Mouse (Mus musculus): ENCODE measurements around the gene Dffa. TPM values are rescaled to one million over a fixed set of nuclear protein-coding genes. Genes with fewer than 3 reads are reported as not detected.

Dffa gene
- polyA plus RNA-seq, 1 experiment from 2014 or later: 24.7 TPM

- H3K4me2 ChIP-seq (ENCODE audit: low read depth, low read length): no peak overlapping the region
- DNase-seq (ENCODE audit: low spot score): no peak
- no peaks in the 10 kb centered on the region for H3K4me1 ChIP-seq (ENCODE audit: control insufficient read depth, insufficient read depth, low read length)
- 64% methylated on average over 4 of the region's 4 CpGs for WGBS
- H3K27ac ChIP-seq (replicated peaks; ENCODE audit: low read depth, low read length): no peak overlapping the region
- no peak overlapping the region for H3K9ac ChIP-seq (replicated peaks; ENCODE audit: low read length)
- no peak for ATAC-seq (replicated peaks; ENCODE audit: insufficient number of reproducible peaks, low FRiP score, low TSS enrichment, low read depth)
- no peak overlapping the region for H3K4me3 ChIP-seq (ENCODE audit: low read depth, low read length)
- H3K9me3 ChIP-seq (replicated peaks; ENCODE audit: control insufficient read depth, low read length): no peaks in the 10 kb centered on the region
- no peaks in the 10 kb centered on the region for H3K27me3 ChIP-seq (ENCODE audit: control insufficient read depth, insufficient read depth, low read length)
- H3K36me3 ChIP-seq (replicated peaks; ENCODE audit: control insufficient read depth, insufficient read depth, low read depth, low read length): no peaks in the 10 kb centered on the region
These were observed 41.2 kb downstream of the Dffa start for GRCm38 (mm10) chr4:149145151-149145550.

- H3K9ac ChIP-seq (replicated peaks; ENCODE audit: low read length): no peak overlapping the region
- DNase-seq (ENCODE audit: low spot score) (no peak), ATAC-seq (replicated peaks; ENCODE audit: insufficient number of reproducible peaks, low FRiP score, low TSS enrichment, low read depth) (no peak)
- no peaks in the 10 kb centered on the region for H3K9me3 ChIP-seq (replicated peaks; ENCODE audit: control insufficient read depth, low read length)
- H3K4me2 ChIP-seq (ENCODE audit: low read depth, low read length): no peak overlapping the region
- 80% methylated on average over 7 of the region's 7 CpGs for WGBS
- H3K4me3 ChIP-seq (ENCODE audit: low read depth, low read length): no peak overlapping the region
- H3K36me3 ChIP-seq (replicated peaks; ENCODE audit: control insufficient read depth, insufficient read depth, low read depth, low read length): peaks cover 5% of the 10 kb centered on the region
- H3K27ac ChIP-seq (replicated peaks; ENCODE audit: low read depth, low read length): no peak overlapping the region
- H3K4me1 ChIP-seq (ENCODE audit: control insufficient read depth, insufficient read depth, low read length): no peaks in the 10 kb centered on the region
- H3K27me3 ChIP-seq (ENCODE audit: control insufficient read depth, insufficient read depth, low read length): no peaks in the 10 kb centered on the region
These were observed 43.6 kb downstream of the Dffa start for GRCm38 (mm10) chr4:149147528-149147927.

- Histone ChIP-seq H3K9ac (replicated peaks; ENCODE audit: low read length) (no peak overlapping the region), H3K4me3 (ENCODE audit: low read depth, low read length) (no peak overlapping the region), H3K27ac (replicated peaks; ENCODE audit: low read depth, low read length) (no peak overlapping the region), H3K27me3 (ENCODE audit: control insufficient read depth, insufficient read depth, low read length) (no peaks in the 10 kb centered on the region), H3K36me3 (replicated peaks; ENCODE audit: control insufficient read depth, insufficient read depth, low read depth, low read length) (peaks cover 9% of the 10 kb centered on the region), H3K4me2 (ENCODE audit: low read depth, low read length) (no peak overlapping the region), H3K4me1 (ENCODE audit: control insufficient read depth, insufficient read depth, low read length) (no peaks in the 10 kb centered on the region), H3K9me3 (replicated peaks; ENCODE audit: control insufficient read depth, low read length) (no peaks in the 10 kb centered on the region)
- 84% methylated on average over 4 of the region's 4 CpGs for WGBS
- ATAC-seq (replicated peaks; ENCODE audit: insufficient number of reproducible peaks, low FRiP score, low TSS enrichment, low read depth) (no peak), DNase-seq (ENCODE audit: low spot score) (no peak)
These were observed 44.1 kb downstream of the Dffa start for GRCm38 (mm10) chr4:149148084-149148483.

- WGBS: 73% methylated on average over 9 of the region's 9 CpGs
- Histone ChIP-seq H3K9ac (replicated peaks; ENCODE audit: low read length) (no peak overlapping the region), H3K4me1 (ENCODE audit: control insufficient read depth, insufficient read depth, low read length) (no peaks in the 10 kb centered on the region), H3K27ac (replicated peaks; ENCODE audit: low read depth, low read length) (no peak overlapping the region), H3K36me3 (replicated peaks; ENCODE audit: control insufficient read depth, insufficient read depth, low read depth, low read length) (peaks cover 15% of the 10 kb centered on the region), H3K9me3 (replicated peaks; ENCODE audit: control insufficient read depth, low read length) (no peaks in the 10 kb centered on the region), H3K4me2 (ENCODE audit: low read depth, low read length) (no peak overlapping the region), H3K4me3 (ENCODE audit: low read depth, low read length) (no peak overlapping the region), H3K27me3 (ENCODE audit: control insufficient read depth, insufficient read depth, low read length) (no peaks in the 10 kb centered on the region)
- ATAC-seq (replicated peaks; ENCODE audit: insufficient number of reproducible peaks, low FRiP score, low TSS enrichment, low read depth) (no peak), DNase-seq (ENCODE audit: low spot score) (no peak)
These were observed 45.2 kb downstream of the Dffa start for GRCm38 (mm10) chr4:149149196-149149595.

- ATAC-seq (replicated peaks; ENCODE audit: insufficient number of reproducible peaks, low FRiP score, low TSS enrichment, low read depth) (no peak), DNase-seq (ENCODE audit: low spot score) (no peak)
- Histone ChIP-seq H3K4me3 (ENCODE audit: low read depth, low read length) (no peak overlapping the region), H3K9me3 (replicated peaks; ENCODE audit: control insufficient read depth, low read length) (no peaks in the 10 kb centered on the region), H3K27me3 (ENCODE audit: control insufficient read depth, insufficient read depth, low read length) (no peaks in the 10 kb centered on the region), H3K4me1 (ENCODE audit: control insufficient read depth, insufficient read depth, low read length) (no peaks in the 10 kb centered on the region), H3K36me3 (replicated peaks; ENCODE audit: control insufficient read depth, insufficient read depth, low read depth, low read length) (peaks cover 15% of the 10 kb centered on the region), H3K4me2 (ENCODE audit: low read depth, low read length) (no peak overlapping the region), H3K9ac (replicated peaks; ENCODE audit: low read length) (no peak overlapping the region), H3K27ac (replicated peaks; ENCODE audit: low read depth, low read length) (no peak overlapping the region)
- 66% methylated on average over 7 of the region's 7 CpGs for WGBS
These were observed 45.7 kb downstream of the Dffa start for GRCm38 (mm10) chr4:149149611-149150010.

- peaks cover 18% of the 10 kb centered on the region for H3K36me3 ChIP-seq (replicated peaks; ENCODE audit: control insufficient read depth, insufficient read depth, low read depth, low read length)
- no peaks in the 10 kb centered on the region for H3K4me1 ChIP-seq (ENCODE audit: control insufficient read depth, insufficient read depth, low read length)
- H3K27ac ChIP-seq (replicated peaks; ENCODE audit: low read depth, low read length): no peak overlapping the region
- no peaks in the 10 kb centered on the region for H3K27me3 ChIP-seq (ENCODE audit: control insufficient read depth, insufficient read depth, low read length)
- H3K9ac ChIP-seq (replicated peaks; ENCODE audit: low read length): no peak overlapping the region
- H3K9me3 ChIP-seq (replicated peaks; ENCODE audit: control insufficient read depth, low read length): no peaks in the 10 kb centered on the region
- no peak overlapping the region for H3K4me2 ChIP-seq (ENCODE audit: low read depth, low read length)
- ATAC-seq (replicated peaks; ENCODE audit: insufficient number of reproducible peaks, low FRiP score, low TSS enrichment, low read depth) (no peak), DNase-seq (ENCODE audit: low spot score) (no peak)
- WGBS: 71% methylated on average over 11 of the region's 11 CpGs
- H3K4me3 ChIP-seq (ENCODE audit: low read depth, low read length): no peak overlapping the region
These were observed 46.3 kb downstream of the Dffa start for GRCm38 (mm10) chr4:149150256-149150655.

- H3K36me3 ChIP-seq (replicated peaks; ENCODE audit: control insufficient read depth, insufficient read depth, low read depth, low read length): peaks cover 18% of the 10 kb centered on the region
- whole genome bisulfite sequencing: 91% methylated on average over 11 of the region's 11 CpGs
These were observed 46.8 kb downstream of the Dffa start for GRCm38 (mm10) chr4:149150721-149151120.

GRCm38 (mm10) chr4:149154859-149155258, 50.9 kb downstream of the Dffa start:
- H3K27me3 ChIP-seq (ENCODE audit: control insufficient read depth, insufficient read depth, low read length): no peaks in the 10 kb centered on the region
- H3K9ac ChIP-seq (replicated peaks; ENCODE audit: low read length): no peak overlapping the region
- WGBS: 97% methylated on average over 7 of the region's 7 CpGs
- H3K36me3 ChIP-seq (replicated peaks; ENCODE audit: control insufficient read depth, insufficient read depth, low read depth, low read length): peaks cover 18% of the 10 kb centered on the region
- no peak overlapping the region for H3K4me2 ChIP-seq (ENCODE audit: low read depth, low read length)
- H3K27ac ChIP-seq (replicated peaks; ENCODE audit: low read depth, low read length): no peak overlapping the region
- DNase-seq (ENCODE audit: low spot score) (no peak), ATAC-seq (replicated peaks; ENCODE audit: insufficient number of reproducible peaks, low FRiP score, low TSS enrichment, low read depth) (no peak)
- no peaks in the 10 kb centered on the region for H3K9me3 ChIP-seq (replicated peaks; ENCODE audit: control insufficient read depth, low read length)
- no peaks in the 10 kb centered on the region for H3K4me1 ChIP-seq (ENCODE audit: control insufficient read depth, insufficient read depth, low read length)
- H3K4me3 ChIP-seq (ENCODE audit: low read depth, low read length): no peak overlapping the region

More at GRCm38 (mm10) chr4:149150721-149151120, 46.8 kb downstream of the Dffa start:
- Histone ChIP-seq H3K4me2 (ENCODE audit: low read depth, low read length) (no peak overlapping the region), H3K27ac (replicated peaks; ENCODE audit: low read depth, low read length) (no peak overlapping the region), H3K4me3 (ENCODE audit: low read depth, low read length) (no peak overlapping the region), H3K9me3 (replicated peaks; ENCODE audit: control insufficient read depth, low read length) (no peaks in the 10 kb centered on the region), H3K9ac (replicated peaks; ENCODE audit: low read length) (no peak overlapping the region), H3K4me1 (ENCODE audit: control insufficient read depth, insufficient read depth, low read length) (no peaks in the 10 kb centered on the region), H3K27me3 (ENCODE audit: control insufficient read depth, insufficient read depth, low read length) (no peaks in the 10 kb centered on the region)
- no peak for ATAC-seq (replicated peaks; ENCODE audit: insufficient number of reproducible peaks, low FRiP score, low TSS enrichment, low read depth)
- no peak for DNase-seq (ENCODE audit: low spot score)

Measured in embryonic facial prominence, embryonic 11.5 days (tissue).